Mouse (Mus musculus): ENCODE data around the gene Vps26c.
"Not testable (repeated sequence)": the region's sequence is repeated elsewhere in the genome, so short reads cannot be mapped to it uniquely, and the experiment has no call there.

Vps26c gene

DNA sequence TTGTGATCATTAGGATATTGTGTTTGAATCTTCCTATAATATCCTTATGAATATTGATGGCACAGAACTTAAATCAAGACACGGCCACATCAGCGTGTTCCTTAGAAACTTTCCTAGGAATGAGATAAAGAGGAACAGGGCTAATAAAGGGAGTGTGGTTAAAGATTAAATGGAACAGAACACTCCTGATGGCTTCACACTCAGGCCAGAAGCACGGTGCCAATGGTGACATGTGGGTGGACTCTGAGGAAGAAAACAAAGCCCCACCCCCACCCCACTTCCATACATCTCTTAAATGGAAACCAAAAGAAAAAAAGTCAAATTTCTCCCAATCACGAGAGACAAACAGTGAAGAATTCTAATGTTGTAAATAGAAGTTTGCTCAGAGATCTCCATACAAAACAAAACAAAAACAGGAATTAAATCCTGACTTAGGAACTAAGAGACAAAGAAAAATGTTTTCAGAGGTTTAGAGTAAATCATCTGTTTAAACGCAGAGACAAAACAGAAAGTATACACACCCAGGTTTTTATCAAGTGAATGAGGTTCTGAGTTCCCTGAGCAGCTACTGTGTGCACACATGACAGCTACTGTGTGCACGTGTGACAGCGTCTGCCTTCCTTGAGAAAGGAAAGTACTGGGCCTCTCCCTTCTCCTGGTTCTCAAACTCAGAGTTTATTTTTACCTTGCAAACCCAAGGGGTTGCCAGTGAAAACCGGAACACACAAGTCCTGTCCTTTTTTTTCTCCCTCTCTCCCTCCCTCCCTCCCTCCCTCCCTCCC is 19.3 kb upstream of the Vps26c start:
- no peak for DNase-seq (ENCODE audit: low spot score in 2 of 2)

GRCm38 (mm10) chr16:94544540-94545105 is 18.0 kb upstream of the Vps26c start:
- no peak for DNase-seq (ENCODE audit: low spot score in 2 of 2)

DNA sequence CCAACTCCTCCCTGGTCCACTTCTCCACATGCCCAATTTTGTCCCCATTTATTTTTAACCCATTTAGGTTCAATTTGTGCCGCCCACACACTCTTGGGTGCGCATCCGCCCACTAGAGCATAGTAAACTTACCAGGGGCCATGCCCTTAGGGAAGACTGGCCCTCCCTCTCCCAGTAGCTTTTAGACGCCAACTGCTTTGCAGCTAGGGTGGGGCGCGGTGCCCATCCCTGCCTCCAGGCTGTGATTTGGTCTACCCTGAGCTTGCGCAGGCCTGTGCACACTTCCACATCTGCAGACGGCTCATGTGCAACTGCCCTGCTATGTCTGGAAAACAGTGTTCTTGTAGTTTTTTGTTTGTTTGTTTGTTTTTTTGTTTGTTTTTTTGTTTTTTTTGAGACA is 16.3 kb upstream of the Vps26c start:
- DNase-seq (ENCODE audit: low spot score in 2 of 2): no peak

GRCm38 (mm10) chr16:94540140-94540539 is 13.5 kb upstream of the Vps26c start:
- DNase-seq (ENCODE audit: low spot score in 2 of 2): no peak

DNA sequence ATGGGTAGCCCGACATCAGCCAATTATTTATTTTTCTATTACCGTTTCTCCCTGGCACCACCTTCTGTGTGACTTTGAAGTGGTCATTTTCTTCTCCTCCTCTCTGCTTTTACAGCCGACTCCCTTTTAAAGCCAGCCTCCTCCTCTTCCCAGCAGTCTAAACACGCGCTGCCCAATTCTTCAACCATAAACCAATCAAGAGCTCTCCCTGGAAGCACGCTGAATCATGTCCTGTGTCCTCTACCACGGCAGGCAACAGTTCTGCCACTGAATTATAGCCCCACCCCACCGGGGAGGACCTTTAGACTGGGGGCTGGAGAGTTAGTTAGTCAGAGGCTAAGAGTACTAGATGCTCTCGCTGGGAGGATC is 10.5 kb upstream of the Vps26c start:
- no peak for DNase-seq (ENCODE audit: low spot score in 2 of 2)

- DNase-seq (ENCODE audit: low spot score in 2 of 2): no peak
Observed at GRCm38 (mm10) chr16:94536417-94537158, 10.0 kb upstream of the Vps26c start.

DNA sequence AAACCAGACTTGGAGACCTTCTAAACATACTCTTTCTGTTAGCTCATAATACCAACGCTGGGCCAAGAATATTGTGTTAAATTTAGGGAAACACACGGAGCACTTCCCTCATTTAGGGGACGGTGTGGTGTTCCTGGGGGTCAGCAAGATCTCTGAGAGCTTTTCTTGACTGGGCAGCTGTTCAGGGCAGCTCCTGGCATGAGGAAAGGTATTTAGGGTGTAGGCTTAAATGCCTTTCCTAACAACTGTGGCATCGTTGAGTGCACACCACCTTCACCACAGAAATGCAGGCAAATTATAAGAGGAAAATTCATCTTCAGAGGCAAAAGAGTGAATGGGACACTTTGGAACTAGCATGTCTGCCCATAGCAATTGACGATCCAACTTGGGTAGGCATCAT is 9.1 kb upstream of the Vps26c start:
- no peak for DNase-seq (ENCODE audit: low spot score in 2 of 2)

DNA sequence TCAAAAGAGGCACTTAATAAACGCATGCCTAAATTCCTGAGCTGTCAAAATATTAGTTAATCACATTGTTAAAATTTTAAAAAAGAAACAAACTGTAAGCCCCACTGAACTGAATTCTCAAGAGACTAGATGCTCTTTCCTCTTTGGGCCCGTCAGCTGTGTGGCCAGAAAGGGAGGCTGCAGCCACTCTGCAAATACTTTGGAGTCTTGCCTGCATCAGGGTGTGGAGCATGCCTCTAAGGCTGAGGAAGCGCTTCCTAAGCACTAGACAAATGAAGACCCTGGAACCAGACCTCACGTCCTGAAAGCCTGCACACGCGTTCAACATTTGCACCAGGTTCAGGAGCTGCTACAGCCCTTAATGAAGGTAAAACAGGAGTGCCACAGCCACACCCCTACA is 7.0 kb upstream of the Vps26c start:
- DNase-seq (ENCODE audit: low spot score in 2 of 2): no peak

DNA sequence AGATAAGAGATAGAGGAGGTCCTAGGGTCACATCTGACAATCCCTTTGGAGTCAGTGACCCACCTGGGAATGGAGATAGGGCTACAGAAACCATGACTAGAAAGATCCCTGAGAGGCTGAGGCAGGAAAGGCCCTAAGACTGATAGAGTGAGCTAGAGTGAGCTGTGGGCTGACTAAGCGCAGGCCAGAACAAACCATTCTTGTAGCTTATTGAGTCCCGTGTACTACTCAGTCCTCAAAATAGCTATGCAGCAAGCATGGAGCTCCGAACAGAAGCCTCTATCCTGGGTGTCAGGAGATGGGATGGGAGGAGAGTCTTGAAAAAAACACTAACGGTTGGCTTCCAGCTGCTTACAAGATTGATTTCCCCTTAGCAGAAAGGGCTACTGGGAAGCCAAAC is 4.6 kb upstream of the Vps26c start:
- DNase-seq (ENCODE audit: low spot score in 2 of 2): no peak

- DNase-seq (ENCODE audit: low spot score in 2 of 2): no peak
Observed at GRCm38 (mm10) chr16:94527546-94527945, 916 bp upstream of the Vps26c start.

GRCm38 (mm10) chr16:94527152-94527534 is 513 bp upstream of the Vps26c start:
- DNase-seq (ENCODE audit: low spot score in 2 of 2): no peak

DNA sequence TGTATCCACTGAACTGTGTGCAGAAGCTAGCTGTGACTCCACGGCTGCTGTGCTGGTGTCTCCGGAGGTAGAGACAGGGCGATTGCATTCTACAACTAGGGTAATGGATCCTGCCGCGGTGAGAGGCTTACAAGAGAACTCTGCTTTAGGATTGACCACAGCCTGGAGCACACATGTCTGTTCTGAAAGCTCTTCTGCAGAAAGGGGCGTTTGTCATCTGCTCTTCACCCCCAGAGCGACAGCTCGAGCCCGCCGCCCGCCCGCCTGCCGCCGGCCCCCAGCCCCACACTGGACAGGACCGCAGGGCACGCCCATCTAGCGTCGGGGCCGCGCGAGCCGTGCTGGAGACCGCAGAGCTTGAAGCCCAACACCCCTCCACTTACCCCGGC is 681 bp downstream of the Vps26c start:
- DNase-seq (ENCODE audit: low spot score in 2 of 2): no peak

DNA sequence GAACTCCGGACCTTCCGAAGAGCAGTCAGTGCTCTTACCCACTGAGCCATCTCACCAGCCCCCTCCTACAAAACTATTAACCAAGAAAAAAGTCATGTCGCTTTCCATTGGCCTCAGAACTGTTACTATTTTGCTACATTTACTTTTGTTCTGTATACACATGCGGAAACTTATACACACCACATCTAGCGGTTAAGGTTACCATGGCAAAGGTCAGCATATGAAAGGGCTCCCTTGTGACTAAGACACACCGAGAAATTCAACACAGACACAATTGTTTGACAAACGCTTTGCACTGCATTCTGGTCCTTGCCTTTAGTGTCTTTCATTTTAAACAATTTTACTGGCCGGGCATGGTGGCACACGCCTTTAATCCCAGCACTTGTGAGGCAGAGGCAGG is 1.9 kb downstream of the Vps26c start:
- DNase-seq (ENCODE audit: low spot score in 2 of 2): no peak

- DNase-seq (ENCODE audit: low spot score in 2 of 2): no peak
Observed at GRCm38 (mm10) chr16:94523594-94524377, 2.8 kb downstream of the Vps26c start.

GRCm38 (mm10) chr16:94519028-94519427 is 7.6 kb downstream of the Vps26c start:
- peak in 1 of 2 experiments; percentile 11 for DNase-seq (ENCODE audit: low spot score in 2 of 2)

DNA sequence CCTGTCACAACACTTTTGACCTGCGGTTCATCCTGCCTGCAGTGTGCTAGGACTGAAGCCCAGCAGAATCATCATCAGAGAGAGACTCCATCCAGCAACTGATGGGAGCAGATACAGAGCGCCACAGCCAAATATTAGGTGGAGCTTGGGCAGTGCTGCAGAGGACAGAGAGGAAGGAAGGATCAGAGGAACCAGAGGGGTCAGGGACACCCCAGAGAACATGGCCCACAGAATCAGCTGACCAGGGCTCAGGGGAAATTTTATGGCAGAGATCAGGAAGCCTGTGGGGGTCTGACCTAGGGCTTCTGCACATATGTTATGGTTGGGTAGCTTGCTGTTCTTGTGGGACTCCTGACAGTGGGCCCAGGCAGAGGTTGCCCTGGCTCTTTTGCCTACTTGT is 9.0 kb downstream of the Vps26c start:
- DNase-seq (ENCODE audit: low spot score in 2 of 2): no peak

DNA sequence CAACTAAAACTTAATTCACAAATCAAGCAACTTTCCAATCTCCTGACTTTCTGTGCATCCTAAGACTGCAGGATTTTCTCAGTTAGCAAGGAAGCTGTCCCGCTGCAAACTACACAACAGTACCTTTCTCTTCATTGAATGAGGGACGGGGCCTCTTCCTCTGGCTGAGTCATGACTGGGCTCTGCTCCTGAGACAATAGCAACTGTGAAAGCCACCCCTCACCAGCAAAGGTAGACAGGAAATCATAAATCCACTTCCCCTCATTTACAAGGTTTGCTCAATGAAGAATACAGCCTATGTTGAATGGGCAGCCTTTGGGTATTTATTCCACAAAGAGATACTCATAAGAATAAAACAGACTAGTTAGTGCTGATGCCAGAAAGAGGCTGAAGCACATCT is 16.6 kb downstream of the Vps26c start:
- no peak for DNase-seq (ENCODE audit: low spot score in 2 of 2)

- DNase-seq (ENCODE audit: low spot score in 2 of 2): no peak
Observed at GRCm38 (mm10) chr16:94508769-94509168, 17.9 kb downstream of the Vps26c start.

DNA sequence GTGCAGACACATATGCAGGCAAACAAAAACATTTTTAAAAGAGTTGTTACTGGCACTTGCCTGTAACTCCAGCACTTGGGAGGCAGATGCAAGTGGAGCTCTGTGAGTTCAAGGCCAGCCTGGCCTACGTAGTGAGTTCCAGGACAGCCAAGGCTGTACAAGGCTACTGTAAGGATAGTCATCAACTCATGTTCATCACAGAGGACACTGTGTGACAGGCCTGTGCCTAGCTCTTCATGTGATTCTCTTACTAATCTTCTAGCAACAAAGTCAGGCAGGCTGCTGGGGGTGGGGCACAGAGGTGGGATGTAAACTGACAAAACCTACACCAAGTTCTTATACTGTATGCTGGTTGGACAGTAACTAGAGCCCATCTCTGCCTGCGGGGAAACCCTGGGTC is 19.6 kb downstream of the Vps26c start:
- DNase-seq (ENCODE audit: low spot score in 2 of 2): no peak

DNA sequence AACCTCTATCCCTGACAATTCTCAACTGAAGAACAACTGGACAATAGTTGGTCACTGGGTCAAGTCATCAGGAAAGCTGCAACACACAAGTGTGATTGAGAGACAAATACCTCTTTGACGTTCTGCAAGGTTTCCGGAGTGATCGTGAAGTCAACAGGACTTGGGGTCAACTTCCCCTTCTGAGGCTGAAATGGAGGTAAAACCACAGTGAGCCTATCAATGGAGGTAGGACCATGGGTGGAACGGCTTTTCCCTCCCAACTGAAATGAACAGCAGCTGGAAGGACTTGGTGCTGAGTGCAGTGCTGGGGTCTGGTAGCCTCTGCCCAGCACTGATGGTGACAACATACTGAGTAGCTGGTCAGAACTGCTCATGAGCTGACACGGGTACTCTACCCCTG is 22.4 kb downstream of the Vps26c start:
- DNase-seq (ENCODE audit: low spot score in 2 of 2): no peak

- no peak for DNase-seq (ENCODE audit: low spot score in 2 of 2)
Observed at GRCm38 (mm10) chr16:94497911-94498310, 28.7 kb downstream of the Vps26c start.

GRCm38 (mm10) chr16:94497176-94497575 is 29.5 kb downstream of the Vps26c start:
- DNase-seq (ENCODE audit: low spot score in 2 of 2): not testable (repeated sequence)
